Mouse (Mus musculus) liver, embryonic 13.5 days (tissue): ENCODE measurements at regions not wholly inside any gene's neighbourhood (a gene's known extent, or its start where the extent isn't known, plus 50 kb on each side); places are given as distances from the start of the nearest gene placed in this dataset.

Source experiments
- ATAC-seq: fragments of 200-750 bp; cut with Nextera tagmentation; 2 replicates; pipeline ENCODE4 v1.8.0; 2017; ENCODE audit warnings: low read depth, mild to moderate bottlenecking, moderate number of reproducible peaks, moderate library complexity
- DNase-seq: peaks from one replicate; pipeline ENCODE4 v3.0.0; 2022
- H3K27ac ChIP-seq: fragments of 300-500 bp; sonication (generic); 2 replicates; pipeline ENCODE4 v1.5.1; 2015; ENCODE audit warnings: moderate library complexity, mild to moderate bottlenecking, inconsistent platforms
- H3K27me3 ChIP-seq: fragments of 300-500 bp; sonication (generic); 2 replicates; pipeline ENCODE4 v1.6.1; 2015; ENCODE audit warnings: mild to moderate bottlenecking, inconsistent platforms
- H3K36me3 ChIP-seq: fragments of 300-500 bp; sonication (generic); 2 replicates; pipeline ENCODE4 v1.6.1; 2015; ENCODE audit warnings: mild to moderate bottlenecking, inconsistent platforms
- H3K4me1 ChIP-seq: fragments of 300-500 bp; sonication (generic); replicated peaks from 2 replicates; pipeline ENCODE4 v1.6.1; 2015; ENCODE audit warnings: inconsistent platforms
- H3K4me2 ChIP-seq: fragments of 300-500 bp; sonication (generic); 2 replicates; pipeline ENCODE4 v1.6.1; 2015; ENCODE audit warnings: inconsistent platforms, mild to moderate bottlenecking, moderate library complexity
- H3K4me3 ChIP-seq: fragments of 300-500 bp; sonication (generic); replicated peaks from 2 replicates; pipeline ENCODE4 v1.5.1; 2015; ENCODE audit warnings: mild to moderate bottlenecking, inconsistent platforms
- H3K9ac ChIP-seq: fragments of 300-500 bp; sonication (generic); 2 replicates; pipeline ENCODE4 v1.6.1; 2015; ENCODE audit warnings: mild to moderate bottlenecking, inconsistent platforms
- H3K9me3 ChIP-seq: fragments of 300-500 bp; sonication (generic); replicated peaks from 2 replicates; pipeline ENCODE4 v1.6.1; 2016; ENCODE audit warnings: inconsistent platforms
- WGBS: fragments of 180-500 bp; shearing (Covaris S2); methylation state at CpG from one replicate; pipeline ENCODE4 v1.1.7; 2015; ENCODE audit not compliant: insufficient replicate concordance; 5-methylcytosine and 5-hydroxymethylcytosine counted together

DNA sequence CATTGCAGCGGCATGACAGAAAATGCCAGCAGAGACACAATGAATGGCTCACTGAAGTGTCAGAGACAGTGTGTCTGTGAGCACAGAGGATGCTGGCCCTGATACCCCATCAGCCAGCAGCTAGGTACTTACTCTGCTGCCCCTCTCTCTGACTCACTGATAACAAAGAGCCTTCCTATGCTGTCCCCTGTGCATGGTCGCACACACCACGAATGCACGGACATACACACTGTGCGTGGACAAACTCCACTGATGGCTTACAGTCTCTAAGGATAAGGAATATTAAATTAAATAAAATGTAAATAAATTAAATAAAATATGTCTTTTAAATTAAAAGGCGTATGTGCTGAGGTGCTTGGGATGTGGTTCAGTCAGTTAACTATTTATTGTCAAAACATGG, 438.2 kb downstream of the Rwdd3 start:
- no peak overlapping the region for H3K27ac ChIP-seq
- H3K36me3 ChIP-seq = no peaks in the 10 kb centered on the region
- ATAC-seq (no peak), DNase-seq (no peak)
- H3K4me1 ChIP-seq = no peaks in the 10 kb centered on the region
- H3K9me3 ChIP-seq = no peaks in the 10 kb centered on the region
- no peak overlapping the region for H3K9ac ChIP-seq
- no peak overlapping the region for H3K4me3 ChIP-seq
- H3K27me3 ChIP-seq = no peaks in the 10 kb centered on the region
- 84% methylated on average over 6 of the region's 6 CpGs for WGBS
- H3K4me2 ChIP-seq = no peak overlapping the region

- no peak for DNase-seq
- ATAC-seq = no peak
- H3K27me3 ChIP-seq = no peaks in the 10 kb centered on the region
- WGBS = 69% methylated on average over 8 of the region's 8 CpGs
- no peak overlapping the region for H3K4me2 ChIP-seq
- no peak overlapping the region for H3K4me3 ChIP-seq
- H3K9ac ChIP-seq = no peak overlapping the region
- H3K36me3 ChIP-seq = no peaks in the 10 kb centered on the region
- no peaks in the 10 kb centered on the region for H3K9me3 ChIP-seq
- H3K4me1 ChIP-seq = no peaks in the 10 kb centered on the region
- no peak overlapping the region for H3K27ac ChIP-seq
Observed at GRCm38 (mm10) chr3:120732391-120732790, 439.1 kb downstream of the Rwdd3 start.

- H3K9ac ChIP-seq = no peak overlapping the region
- ATAC-seq (no peak), DNase-seq (no peak)
- no peak overlapping the region for H3K27ac ChIP-seq
- WGBS = 71% methylated on average over 9 of the region's 9 CpGs
- no peaks in the 10 kb centered on the region for H3K36me3 ChIP-seq
- no peaks in the 10 kb centered on the region for H3K4me1 ChIP-seq
- H3K4me3 ChIP-seq = no peak overlapping the region
- H3K27me3 ChIP-seq = no peaks in the 10 kb centered on the region
- H3K9me3 ChIP-seq = no peaks in the 10 kb centered on the region
- no peak overlapping the region for H3K4me2 ChIP-seq
Observed at GRCm38 (mm10) chr3:120731287-120731686, 440.2 kb downstream of the Rwdd3 start.

DNA sequence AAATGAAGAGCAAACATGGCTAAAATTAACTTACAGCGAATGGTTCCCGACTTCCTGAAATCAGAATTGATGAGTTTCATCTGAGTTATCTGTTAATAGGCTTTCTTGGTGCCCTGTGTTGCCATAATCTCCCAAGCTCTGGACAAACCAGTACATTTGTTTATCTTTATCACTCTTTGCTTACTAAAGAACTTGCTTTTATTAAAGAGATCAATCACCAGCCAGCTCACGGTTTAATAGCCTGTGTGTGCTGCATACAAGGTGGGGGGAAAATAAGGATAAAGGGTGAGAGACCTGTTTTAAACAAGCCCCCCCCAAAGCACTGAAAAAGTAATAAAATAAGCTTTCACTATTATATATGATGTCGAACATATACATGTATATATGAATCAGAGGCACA, 441.3 kb downstream of the Rwdd3 start:
- ATAC-seq (no peak), DNase-seq (no peak)
- no peaks in the 10 kb centered on the region for H3K4me1 ChIP-seq
- H3K4me2 ChIP-seq = no peak overlapping the region
- H3K27me3 ChIP-seq = no peaks in the 10 kb centered on the region
- WGBS = 56% methylated on average over 4 of the region's 4 CpGs
- H3K36me3 ChIP-seq = no peaks in the 10 kb centered on the region
- no peak overlapping the region for H3K4me3 ChIP-seq
- H3K27ac ChIP-seq = no peak overlapping the region
- H3K9ac ChIP-seq = no peak overlapping the region
- H3K9me3 ChIP-seq = 0 out of 2 replicates have a peak, but pooled peaks cover 4% of the 10 kb centered on the region

GRCm38 (mm10) chr3:120729671-120730070, 441.8 kb downstream of the Rwdd3 start:
- no peaks in the 10 kb centered on the region for H3K36me3 ChIP-seq
- DNase-seq = no peak
- H3K4me1 ChIP-seq = no peaks in the 10 kb centered on the region
- H3K4me2 ChIP-seq = no peak overlapping the region
- H3K9ac ChIP-seq = no peak overlapping the region
- WGBS = 53% methylated on average over 5 of the region's 5 CpGs
- H3K4me3 ChIP-seq = no peak overlapping the region
- H3K27me3 ChIP-seq = no peaks in the 10 kb centered on the region
- no peak overlapping the region for H3K27ac ChIP-seq
- no peak for ATAC-seq
- 0 out of 2 replicates have a peak, but pooled peaks cover 4% of the 10 kb centered on the region for H3K9me3 ChIP-seq

GRCm38 (mm10) chr3:120685227-120685626, 486.3 kb downstream of the Rwdd3 start:
- Histone ChIP-seq H3K27ac (no peak overlapping the region), H3K36me3 (no peaks in the 10 kb centered on the region), H3K27me3 (no peaks in the 10 kb centered on the region), H3K9me3 (no peaks in the 10 kb centered on the region), H3K4me1 (no peaks in the 10 kb centered on the region), H3K4me3 (no peak overlapping the region), H3K4me2 (no peak overlapping the region), H3K9ac (no peak overlapping the region)
- ATAC-seq (no peak), DNase-seq (no peak)
- WGBS = 29% methylated on average over 4 of the region's 4 CpGs

DNA sequence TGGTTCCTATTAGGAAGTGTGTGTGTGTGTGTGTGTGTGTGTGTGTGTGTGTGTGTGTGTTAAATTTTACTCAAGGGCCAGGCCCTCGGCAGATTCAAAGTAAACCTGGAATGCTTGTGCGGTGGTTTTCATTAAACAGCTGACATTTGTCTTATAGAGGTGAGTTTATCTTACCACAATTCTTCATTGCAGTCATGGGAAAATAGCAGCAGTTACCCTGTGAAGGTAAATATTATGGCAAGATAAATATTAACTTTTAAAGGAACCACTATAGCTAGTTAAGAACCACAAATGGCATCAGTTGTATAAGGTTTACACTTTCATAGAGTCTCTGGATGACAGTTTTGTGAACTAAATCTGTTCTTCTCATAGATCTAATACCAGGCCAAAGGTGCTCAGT, 495.6 kb downstream of the Rwdd3 start:
- Histone ChIP-seq H3K27ac (no peak overlapping the region), H3K4me3 (no peak overlapping the region), H3K36me3 (no peaks in the 10 kb centered on the region), H3K4me1 (no peaks in the 10 kb centered on the region), H3K9me3 (no peaks in the 10 kb centered on the region), H3K4me2 (no peak overlapping the region), H3K27me3 (no peaks in the 10 kb centered on the region), H3K9ac (no peak overlapping the region)
- ATAC-seq = no peak
- no peak for DNase-seq
- WGBS = 49% methylated on average over 2 of the region's 2 CpGs

DNA sequence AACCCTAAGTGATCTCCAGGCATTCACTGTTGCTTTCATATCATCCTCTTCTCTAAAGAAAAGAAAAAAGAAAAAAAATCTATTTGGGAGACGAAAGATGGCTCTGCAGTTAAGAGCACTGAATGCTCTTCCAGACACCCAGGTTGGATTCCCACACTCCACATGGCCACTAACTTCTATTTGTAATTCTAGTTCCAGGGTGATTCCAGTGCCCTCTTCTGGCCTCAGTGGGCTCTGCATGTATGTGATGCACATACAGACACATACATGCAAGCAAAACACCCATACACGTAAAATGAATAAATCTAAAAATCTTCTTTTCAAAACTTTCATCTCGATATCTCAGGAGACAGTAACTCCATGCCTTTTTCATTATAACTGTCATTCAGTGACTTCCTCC, 502.8 kb downstream of the Rwdd3 start:
- 58% methylated on average over 3 of the region's 3 CpGs for WGBS
- Histone ChIP-seq H3K9me3 (no peaks in the 10 kb centered on the region), H3K9ac (no peak overlapping the region), H3K4me2 (no peak overlapping the region), H3K4me1 (no peaks in the 10 kb centered on the region), H3K36me3 (no peaks in the 10 kb centered on the region), H3K4me3 (no peak overlapping the region), H3K27me3 (no peaks in the 10 kb centered on the region), H3K27ac (no peak overlapping the region)
- ATAC-seq = no peak
- no peak for DNase-seq

- H3K9me3 ChIP-seq = no peaks in the 10 kb centered on the region
- H3K4me3 ChIP-seq = no peak overlapping the region
- no peaks in the 10 kb centered on the region for H3K27me3 ChIP-seq
- 72% methylated on average over 4 of the region's 4 CpGs for WGBS
- H3K4me1 ChIP-seq = no peaks in the 10 kb centered on the region
- no peak overlapping the region for H3K27ac ChIP-seq
- no peak for DNase-seq
- no peak for ATAC-seq
- H3K4me2 ChIP-seq = no peak overlapping the region
- H3K9ac ChIP-seq = no peak overlapping the region
- H3K36me3 ChIP-seq = no peaks in the 10 kb centered on the region
Observed at GRCm38 (mm10) chr3:120662521-120662920, 509.0 kb downstream of the Rwdd3 start.

DNA sequence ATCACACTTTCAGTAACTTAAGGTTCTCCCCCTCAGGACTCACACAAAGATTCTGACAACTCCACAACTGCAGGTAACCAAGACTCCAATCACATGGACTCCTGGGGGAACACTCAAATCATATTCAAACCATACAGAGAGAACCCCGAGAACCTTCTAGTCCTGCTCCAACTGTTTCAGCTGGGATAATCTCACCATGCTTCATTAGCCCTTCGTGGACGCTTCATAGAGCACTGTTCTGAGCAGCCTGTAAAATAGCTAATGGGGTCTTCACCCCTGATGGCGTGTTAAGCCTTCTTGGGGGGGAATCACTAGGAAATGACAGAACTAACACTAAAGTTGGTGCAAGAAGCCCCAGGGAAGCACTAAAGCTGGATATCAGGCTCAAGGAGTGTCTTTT, 510.7 kb downstream of the Rwdd3 start:
- no peaks in the 10 kb centered on the region for H3K36me3 ChIP-seq
- H3K9ac ChIP-seq = no peak overlapping the region
- DNase-seq (no peak), ATAC-seq (no peak)
- H3K4me2 ChIP-seq = no peak overlapping the region
- H3K9me3 ChIP-seq = no peaks in the 10 kb centered on the region
- no peaks in the 10 kb centered on the region for H3K4me1 ChIP-seq
- WGBS = 52% methylated on average over 4 of the region's 4 CpGs
- no peak overlapping the region for H3K4me3 ChIP-seq
- H3K27ac ChIP-seq = no peak overlapping the region
- H3K27me3 ChIP-seq = no peaks in the 10 kb centered on the region

DNA sequence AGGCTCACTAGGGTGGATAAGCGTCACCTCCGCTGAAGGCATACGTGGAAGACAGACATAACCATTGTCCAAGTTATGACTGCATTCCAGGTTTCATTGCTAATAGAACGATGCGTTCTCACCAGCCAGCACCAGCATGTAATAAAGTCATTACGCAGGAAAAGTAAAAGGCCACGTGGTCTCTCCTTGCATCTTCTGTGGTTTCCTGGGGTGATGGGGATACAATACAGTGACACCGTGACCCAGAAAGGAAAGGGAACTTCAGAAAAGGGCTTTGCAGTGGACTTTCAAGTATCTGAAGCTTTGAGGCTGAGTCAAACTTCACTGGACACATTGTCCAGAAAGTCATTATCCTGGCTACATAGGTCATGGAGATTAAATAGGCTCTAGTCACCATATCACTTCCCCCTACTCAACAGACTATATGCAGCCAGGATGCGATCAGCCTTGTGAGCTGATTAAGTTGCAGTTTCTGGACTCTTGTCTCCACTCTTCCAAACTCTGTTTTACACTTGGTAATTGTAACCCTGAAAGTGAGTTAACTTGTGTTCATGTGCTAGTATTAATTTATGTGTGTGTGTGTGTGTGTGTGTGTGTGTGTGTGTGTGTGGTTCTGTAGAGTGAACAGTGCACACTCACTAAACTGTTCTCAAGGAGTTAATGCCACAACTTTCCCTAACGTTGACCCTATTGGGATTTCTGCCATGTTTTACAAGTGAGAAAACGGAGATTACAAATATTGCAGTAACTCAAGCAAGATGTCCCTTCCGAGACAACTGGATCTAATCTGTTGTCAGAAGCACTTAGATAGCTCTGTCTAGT, 522.2 kb downstream of the Rwdd3 start:
- no peak for DNase-seq
- no peaks in the 10 kb centered on the region for H3K9me3 ChIP-seq
- H3K27me3 ChIP-seq = no peaks in the 10 kb centered on the region
- H3K4me1 ChIP-seq = no peaks in the 10 kb centered on the region
- no peak overlapping the region for H3K4me2 ChIP-seq
- H3K4me3 ChIP-seq = no peak overlapping the region
- no peak for ATAC-seq
- H3K36me3 ChIP-seq = no peaks in the 10 kb centered on the region
- no peak overlapping the region for H3K27ac ChIP-seq
- H3K9ac ChIP-seq = no peak overlapping the region
- 48% methylated on average over 12 of the region's 12 CpGs for WGBS

DNA sequence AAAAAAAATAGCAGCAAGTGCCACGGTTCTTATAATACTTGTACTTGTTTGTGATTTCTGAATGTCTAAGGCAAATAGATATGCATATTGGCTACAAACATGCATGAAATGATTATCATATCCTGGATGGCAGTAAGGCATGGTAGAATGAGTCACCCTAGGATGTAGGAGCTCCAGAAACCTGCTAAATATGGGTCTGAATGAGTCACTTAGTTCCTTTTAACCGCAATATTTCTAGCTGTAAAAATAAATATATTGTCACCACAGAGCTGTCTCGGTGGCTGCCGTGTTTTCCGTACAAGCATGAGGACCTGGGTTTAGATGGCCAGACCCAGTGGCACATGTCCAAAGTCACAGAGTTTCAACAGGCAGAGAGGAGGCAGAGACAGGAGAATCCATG, 523.1 kb downstream of the Rwdd3 start:
- H3K36me3 ChIP-seq = no peaks in the 10 kb centered on the region
- no peaks in the 10 kb centered on the region for H3K27me3 ChIP-seq
- no peak overlapping the region for H3K9ac ChIP-seq
- H3K4me2 ChIP-seq = no peak overlapping the region
- DNase-seq = no peak
- no peaks in the 10 kb centered on the region for H3K4me1 ChIP-seq
- no peak overlapping the region for H3K4me3 ChIP-seq
- H3K27ac ChIP-seq = no peak overlapping the region
- no peaks in the 10 kb centered on the region for H3K9me3 ChIP-seq
- ATAC-seq = no peak
- WGBS = 60% methylated on average over 5 of the region's 5 CpGs
